Mouse (Mus musculus): ENCODE results near the gene Bcat1.

The Bcat1 gene

DNA sequence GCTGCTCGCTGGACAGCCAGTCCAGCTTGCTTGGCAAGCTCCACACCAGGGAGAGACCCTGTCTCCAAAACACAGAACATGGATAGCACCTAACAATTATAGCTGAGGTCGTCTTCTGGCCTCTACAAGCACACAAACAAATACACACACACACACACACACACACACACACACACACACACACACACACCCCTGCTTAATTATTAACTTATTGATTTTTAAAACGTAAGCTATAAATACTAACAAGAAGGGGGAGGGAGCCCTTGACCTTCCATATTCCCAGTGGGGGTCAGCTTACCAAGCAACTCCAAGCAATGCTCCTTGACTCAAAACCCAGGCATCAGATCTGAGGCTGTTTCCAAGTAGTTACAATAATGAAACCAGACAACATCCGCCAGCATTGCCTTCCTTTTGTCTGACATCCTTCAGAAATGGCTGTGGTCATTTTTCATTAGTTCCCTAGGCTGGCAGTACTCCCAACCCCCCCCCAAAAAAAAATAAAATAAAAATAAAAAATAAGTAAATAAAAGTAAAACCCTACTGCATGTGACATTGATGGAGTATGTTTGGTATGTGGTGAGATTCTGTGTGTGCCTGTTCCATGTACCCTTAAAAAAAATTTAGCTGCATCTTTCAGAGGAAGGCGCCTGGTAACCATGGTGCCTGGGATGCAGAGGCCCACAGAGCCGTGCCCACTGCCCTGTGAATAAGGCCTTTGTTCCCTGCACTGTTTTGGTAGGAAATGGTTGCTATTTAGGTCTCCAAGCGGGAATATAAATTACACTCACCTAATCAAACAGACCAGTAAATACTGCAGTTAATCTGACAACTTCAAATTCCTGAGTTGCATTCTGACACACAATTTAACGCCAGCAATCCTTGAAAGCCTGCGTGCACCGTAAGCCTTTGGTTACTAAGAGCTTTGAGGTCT lies 131.3 kb downstream of the Bcat1 start:
- no peak for DNase-seq (ENCODE audit: extremely low read depth, low read depth)
